Mouse (Mus musculus) neural tube, embryonic 15.5 days (tissue): ENCODE data around the gene Bcar3. TPM values are rescaled to one million over a fixed set of nuclear protein-coding genes. Genes with fewer than 3 reads are reported as not detected.

Source experiments
- ATAC-seq: fragments of 200-750 bp; cut with Nextera tagmentation; 2 replicates; pipeline ENCODE4 v1.8.0; 2017; ENCODE audit warnings: mild to moderate bottlenecking, moderate TSS enrichment, moderate library complexity; ENCODE audit not compliant: low FRiP score
- H3K27ac ChIP-seq: fragments of 300-500 bp; sonication (generic); replicated peaks from 2 replicates; pipeline ENCODE4 v1.5.1; 2015; ENCODE audit warnings: mild to moderate bottlenecking, inconsistent platforms
- H3K27me3 ChIP-seq: fragments of 300-500 bp; sonication (generic); replicated peaks from 2 replicates; pipeline ENCODE4 v1.6.1; 2015; ENCODE audit warnings: inconsistent platforms
- H3K36me3 ChIP-seq: fragments of 300-500 bp; sonication (generic); 2 replicates; pipeline ENCODE4 v1.6.1; 2015; ENCODE audit warnings: inconsistent platforms
- H3K4me1 ChIP-seq: fragments of 300-500 bp; sonication (generic); 2 replicates; pipeline ENCODE4 v1.6.1; 2015; ENCODE audit warnings: inconsistent platforms
- H3K4me2 ChIP-seq: fragments of 300-500 bp; sonication (generic); 2 replicates; pipeline ENCODE4 v1.6.1; 2015; ENCODE audit warnings: inconsistent platforms, mild to moderate bottlenecking, moderate library complexity
- H3K4me3 ChIP-seq: fragments of 300-500 bp; sonication (generic); replicated peaks from 2 replicates; pipeline ENCODE4 v1.5.1; 2015; ENCODE audit warnings: mild to moderate bottlenecking, inconsistent platforms
- H3K9ac ChIP-seq: fragments of 300-500 bp; sonication (generic); replicated peaks from 2 replicates; pipeline ENCODE4 v1.6.1; 2015; ENCODE audit warnings: mild to moderate bottlenecking, inconsistent platforms
- H3K9me3 ChIP-seq: fragments of 300-500 bp; sonication (generic); replicated peaks from 2 replicates; pipeline ENCODE4 v1.6.1; 2016; ENCODE audit warnings: inconsistent platforms
- WGBS: fragments of 180-500 bp; shearing (Covaris S2); methylation state at CpG from one replicate; pipeline ENCODE4 v1.1.7; 2015; ENCODE audit warnings: mixed read lengths; 5-methylcytosine and 5-hydroxymethylcytosine counted together
- polyA plus RNA-seq: library from polyadenylated mRNA; unstranded; fragments of >200 nt; fragmentation: Nextera tagmentation; extraction: Ambion mirVana; gene quantifications from 2 replicates; pipeline ENCODE4 v1.2.1, GENCODE M21; 2015

Bcar3 gene
- polyA plus RNA-seq, 1 experiment from 2014 or later = 5.5 TPM

- Histone ChIP-seq H3K27ac (no peak overlapping the region), H3K9ac (no peak overlapping the region), H3K4me1 (peaks cover 3% of the 10 kb centered on the region), H3K27me3 (no peaks in the 10 kb centered on the region; the same call in 1 of the 2 replicates), H3K4me2 (no peak overlapping the region), H3K9me3 (no peaks in the 10 kb centered on the region), H3K4me3 (no peak overlapping the region), H3K36me3 (no peaks in the 10 kb centered on the region)
- ATAC-seq = no peak
- WGBS = 86% methylated on average over 15 of the region's 15 CpGs
Measured at GRCm38 (mm10) chr3:122408798-122409311, 114.9 kb downstream of the Bcar3 start.

GRCm38 (mm10) chr3:122411590-122411989, 117.7 kb downstream of the Bcar3 start:
- no peak overlapping the region for H3K27ac ChIP-seq
- H3K9ac ChIP-seq = no peak overlapping the region
- no peak for ATAC-seq
- no peak overlapping the region for H3K4me2 ChIP-seq
- WGBS = 92% methylated on average over 2 of the region's 2 CpGs
- no peak overlapping the region for H3K4me3 ChIP-seq
- no peaks in the 10 kb centered on the region for H3K36me3 ChIP-seq
- no peaks in the 10 kb centered on the region; the same call in 1 of the 2 replicates for H3K27me3 ChIP-seq
- H3K4me1 ChIP-seq = peaks cover 8% of the 10 kb centered on the region
- H3K9me3 ChIP-seq = no peaks in the 10 kb centered on the region

- Histone ChIP-seq H3K9ac (no peak overlapping the region), H3K27me3 (peaks cover 4% of the 10 kb centered on the region), H3K4me2 (peak overlapping the region; percentile 50), H3K4me3 (peak overlapping the region; percentile 29), H3K36me3 (no peaks in the 10 kb centered on the region), H3K9me3 (no peaks in the 10 kb centered on the region), H3K4me1 (peaks cover 11% of the 10 kb centered on the region), H3K27ac (no peak overlapping the region)
- 13% methylated on average over 17 of the region's 17 CpGs for WGBS
- peak; percentile 78 for ATAC-seq
Measured at GRCm38 (mm10) chr3:122413729-122414561, 120.0 kb downstream of the Bcar3 start.

- H3K27me3 ChIP-seq = peaks cover 4% of the 10 kb centered on the region
- no peak overlapping the region for H3K27ac ChIP-seq
- no peaks in the 10 kb centered on the region for H3K36me3 ChIP-seq
- no peaks in the 10 kb centered on the region for H3K9me3 ChIP-seq
- H3K4me1 ChIP-seq = peaks cover 19% of the 10 kb centered on the region
- no peak overlapping the region for H3K4me2 ChIP-seq
- 65% methylated on average over 8 of the region's 8 CpGs for WGBS
- H3K4me3 ChIP-seq = no peak overlapping the region
- ATAC-seq = no peak
- H3K9ac ChIP-seq = no peak overlapping the region
Measured at GRCm38 (mm10) chr3:122414868-122415267, 120.9 kb downstream of the Bcar3 start.

- 40% methylated on average over 11 of the region's 11 CpGs for WGBS
- Histone ChIP-seq H3K4me1 (peaks cover 29% of the 10 kb centered on the region), H3K36me3 (no peaks in the 10 kb centered on the region)
Measured at GRCm38 (mm10) chr3:122417466-122417865, 123.5 kb downstream of the Bcar3 start.

GRCm38 (mm10) chr3:122418564-122419274, 124.8 kb downstream of the Bcar3 start:
- Histone ChIP-seq H3K4me3 (peak overlapping the region; percentile 71; the same call in 1 of the 2 replicates), H3K9me3 (no peaks in the 10 kb centered on the region), H3K36me3 (no peaks in the 10 kb centered on the region), H3K4me2 (peak overlapping the region; percentile 98), H3K27ac (no peak overlapping the region), H3K27me3 (peaks cover 11% of the 10 kb centered on the region), H3K9ac (no peak overlapping the region), H3K4me1 (peaks cover 28% of the 10 kb centered on the region)
- 33% methylated on average over 16 of the region's 16 CpGs for WGBS
- ATAC-seq = no peak

More at GRCm38 (mm10) chr3:122417466-122417865, 123.5 kb downstream of the Bcar3 start:
- Histone ChIP-seq H3K4me2 (no peak overlapping the region), H3K4me3 (no peak overlapping the region), H3K9me3 (no peaks in the 10 kb centered on the region), H3K27ac (no peak overlapping the region), H3K27me3 (peaks cover 11% of the 10 kb centered on the region), H3K9ac (no peak overlapping the region)
- no peak for ATAC-seq

- H3K36me3 ChIP-seq = no peaks in the 10 kb centered on the region
- H3K4me3 ChIP-seq = peak overlapping the region; percentile 71
- ATAC-seq = peak; percentile 85
- no peaks in the 10 kb centered on the region for H3K9me3 ChIP-seq
- peaks cover 11% of the 10 kb centered on the region for H3K27me3 ChIP-seq
- peak overlapping the region; percentile 98 for H3K4me2 ChIP-seq
- H3K27ac ChIP-seq = peak overlapping the region; percentile 64
- WGBS = under 1% methylated on average over 63 of the region's 63 CpGs
- H3K9ac ChIP-seq = peak overlapping the region; percentile 58
- H3K4me1 ChIP-seq = peaks cover 21% of the 10 kb centered on the region
Measured at GRCm38 (mm10) chr3:122419610-122420409, 125.9 kb downstream of the Bcar3 start.

- Histone ChIP-seq H3K27me3 (peaks cover 11% of the 10 kb centered on the region), H3K4me1 (peaks cover 21% of the 10 kb centered on the region), H3K4me3 (peak overlapping the region; percentile 71), H3K36me3 (no peaks in the 10 kb centered on the region), H3K9me3 (no peaks in the 10 kb centered on the region), H3K4me2 (peak overlapping the region; percentile 98), H3K27ac (peak overlapping the region; percentile 64), H3K9ac (peak overlapping the region; percentile 58)
- 0% methylated on average over 15 of the region's 15 CpGs for WGBS
- peak; percentile 56 for ATAC-seq
Measured at GRCm38 (mm10) chr3:122420410-122420774, 126.5 kb downstream of the Bcar3 start.

GRCm38 (mm10) chr3:122421042-122421702, 127.2 kb downstream of the Bcar3 start:
- Histone ChIP-seq H3K4me3 (peak overlapping the region; percentile 71), H3K36me3 (no peaks in the 10 kb centered on the region), H3K9me3 (no peaks in the 10 kb centered on the region), H3K4me1 (peaks cover 21% of the 10 kb centered on the region), H3K9ac (no peak overlapping the region), H3K27ac (peak overlapping the region; percentile 64; the same call in 1 of the 2 replicates), H3K4me2 (peak overlapping the region; percentile 98), H3K27me3 (peaks cover 11% of the 10 kb centered on the region)
- no peak for ATAC-seq
- WGBS = 6% methylated on average over 13 of the region's 13 CpGs

GRCm38 (mm10) chr3:122421802-122422201, 127.9 kb downstream of the Bcar3 start:
- H3K27me3 ChIP-seq = peaks cover 11% of the 10 kb centered on the region
- WGBS = 38% methylated on average over 7 of the region's 7 CpGs
- no peak for ATAC-seq
- 0 out of 2 replicates have a peak overlapping the region, but pooled peaks have one; percentile 98 for H3K4me2 ChIP-seq
- H3K36me3 ChIP-seq = no peaks in the 10 kb centered on the region
- H3K27ac ChIP-seq = no peak overlapping the region
- H3K4me3 ChIP-seq = no peak overlapping the region
- H3K9me3 ChIP-seq = no peaks in the 10 kb centered on the region
- H3K9ac ChIP-seq = no peak overlapping the region
- H3K4me1 ChIP-seq = peaks cover 21% of the 10 kb centered on the region

GRCm38 (mm10) chr3:122422276-122422675, 128.3 kb downstream of the Bcar3 start:
- no peak for ATAC-seq

More at GRCm38 (mm10) chr3:122422276-122422675, 128.3 kb downstream of the Bcar3 start:
- no peaks in the 10 kb centered on the region for H3K36me3 ChIP-seq
- H3K27me3 ChIP-seq = peaks cover 11% of the 10 kb centered on the region
- no peak overlapping the region for H3K4me2 ChIP-seq
- H3K4me1 ChIP-seq = peaks cover 21% of the 10 kb centered on the region
- no peak overlapping the region for H3K4me3 ChIP-seq
- no peak overlapping the region for H3K27ac ChIP-seq
- WGBS = 79% methylated on average over 7 of the region's 7 CpGs
- no peak overlapping the region for H3K9ac ChIP-seq
- no peaks in the 10 kb centered on the region for H3K9me3 ChIP-seq
